Mouse (Mus musculus) megakaryocyte, embryonic 14.5 days (primary cell): Measurements from ENCODE around the gene Ezh2.

Experiments used
- FLI1 ChIP-seq: IDR thresholded peaks from 2 replicates; pipeline ENCODE4 v1.6.1; 2012; ENCODE audit warnings: low read length, inconsistent platforms, mixed read lengths
- GATA1 ChIP-seq: IDR thresholded peaks from 3 replicates; pipeline ENCODE4 v1.6.1; 2012; ENCODE audit warnings: mixed read lengths, low read length, inconsistent platforms, borderline replicate concordance

- no peak for TF ChIP-seq GATA1
- no peak for TF ChIP-seq FLI1
Measured at GRCm38 (mm10) chr6:47525041-47525440, 70.1 kb downstream of the Ezh2 start.
